Mouse (Mus musculus) megakaryocyte progenitor cell, adult 5-6 weeks (primary cell): ENCODE results near the gene Krtap24-1. TPM values are rescaled to one million over a fixed set of nuclear protein-coding genes. Genes with fewer than 3 reads are reported as not detected.

Source experiments
- ATAC-seq: replicated peaks from 2 replicates; pipeline ENCODE4 v1.8.0; 2016; ENCODE audit warnings: mild to moderate bottlenecking, moderate TSS enrichment, inconsistent platforms; ENCODE audit not compliant: poor library complexity
- total RNA-seq, 2 experiments: library from RNA; stranded (forward) in 1 of 2; stranded (reverse) in 1 of 2; fragments of 157-497, 149-512 nt in 1 of 2; fragments of 200-1000 nt in 1 of 2; gene quantifications; 2 replicates each; pipeline versions ENCODE4 v1.2.3 to v1.2.4; 2015 to 2017

Gene Krtap24-1
- not detected in 2 replicates for total RNA-seq (2015)
- total RNA-seq (2017) = not detected in 2 replicates

GRCm38 (mm10) chr16:88611922-88612321, at the start of gene Krtap24-1:
Gene Krtap24-1 (minus strand): TSS chr16:88612279.
- no peak for ATAC-seq

- no peak for ATAC-seq
These were observed 45.3 kb upstream of the Krtap24-1 start for GRCm38 (mm10) chr16:88657426-88657825.

- no peak for ATAC-seq
These were observed 39.9 kb upstream of the Krtap24-1 start for GRCm38 (mm10) chr16:88651952-88652351.

DNA sequence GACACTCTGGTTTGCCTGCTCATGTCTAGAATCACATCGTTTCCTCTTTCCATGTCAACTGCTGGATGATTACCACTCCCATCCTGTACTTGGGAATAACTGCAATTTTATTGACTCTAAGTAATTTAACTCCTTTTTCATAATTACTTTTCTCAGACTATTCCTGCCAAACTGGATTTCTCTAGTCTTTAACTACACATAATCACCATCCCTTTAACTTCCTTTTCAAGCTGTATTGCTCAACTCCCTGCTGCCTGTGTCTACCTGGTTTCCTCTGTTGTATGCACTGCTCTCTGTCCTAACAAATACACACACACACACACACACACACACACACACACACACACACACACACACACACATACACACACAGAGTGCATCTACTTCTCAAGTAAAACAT, 39.0 kb upstream of the Krtap24-1 start:
- ATAC-seq = no peak

DNA sequence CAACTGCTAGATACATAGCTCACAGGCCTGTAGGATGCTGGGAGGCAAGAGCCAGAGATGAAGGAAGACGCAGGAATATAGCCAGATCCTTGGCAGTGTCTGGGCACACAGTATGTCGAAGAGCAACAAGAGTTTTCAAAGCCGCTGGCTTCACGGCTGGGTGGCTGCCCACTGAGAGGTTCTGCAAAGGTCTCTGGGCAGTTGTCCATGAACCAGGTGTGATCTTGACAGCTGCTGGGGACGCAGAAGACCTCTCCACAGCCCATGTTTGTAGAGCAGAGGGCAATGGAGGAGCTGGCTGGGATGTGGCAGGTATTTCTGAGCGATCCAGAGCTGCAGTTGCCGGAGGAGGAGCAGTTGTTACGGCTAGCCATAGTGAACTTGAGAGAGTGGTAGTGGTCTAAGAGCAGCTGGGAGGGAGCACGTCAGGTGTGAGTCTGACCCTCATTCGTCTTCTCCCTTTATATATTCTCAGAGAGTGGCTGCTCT, 35.3 kb upstream of the Krtap24-1 start, which contains the start of gene Krtap26-1:
Krtap26-1 (minus strand) TSS at position 439 of the 489 bp plus-strand sequence.
- no peak for ATAC-seq

GRCm38 (mm10) chr16:88646366-88647111, 34.5 kb upstream of the Krtap24-1 start:
- no peak for ATAC-seq

DNA sequence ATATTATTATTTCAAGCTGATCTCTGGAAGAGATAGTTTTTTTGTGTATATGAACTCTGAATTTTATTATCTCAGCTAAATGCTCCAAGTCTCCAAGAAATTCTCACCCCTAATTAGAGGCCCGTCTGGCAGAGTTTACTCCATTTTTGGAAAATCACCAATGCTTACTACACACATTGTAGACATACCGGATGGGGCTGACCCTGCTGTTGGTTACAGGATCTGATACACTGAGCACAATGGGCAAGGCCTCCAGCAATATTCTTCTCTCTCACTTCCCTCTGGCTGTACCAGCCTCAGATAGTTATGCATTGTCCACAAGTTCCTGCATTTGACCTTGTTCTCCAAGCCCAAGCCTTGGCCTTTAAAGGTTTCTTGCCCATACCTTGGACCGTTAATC, 28.0 kb upstream of the Krtap24-1 start:
- no peak for ATAC-seq

- ATAC-seq = no peak
These were observed 23.1 kb upstream of the Krtap24-1 start for GRCm38 (mm10) chr16:88635142-88635541.

DNA sequence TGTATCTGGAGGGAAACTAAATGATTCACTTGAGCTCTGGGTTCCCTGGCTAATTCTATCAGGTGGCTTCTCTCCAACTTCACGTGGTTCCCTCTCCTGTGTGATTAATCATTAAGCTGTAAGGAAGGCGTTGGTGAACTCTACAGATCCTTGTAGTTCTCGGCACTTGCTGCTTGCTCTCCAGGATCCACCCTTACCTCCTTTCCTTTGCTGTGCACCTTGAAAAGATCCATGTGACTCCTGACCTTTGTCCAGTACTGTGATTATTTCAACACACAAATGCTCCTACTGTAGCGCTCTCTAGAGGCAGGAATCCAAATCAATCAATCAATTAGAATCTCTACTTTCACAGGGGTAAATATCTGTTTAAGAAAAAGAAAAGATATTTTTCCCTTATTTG, 19.4 kb upstream of the Krtap24-1 start:
- no peak for ATAC-seq

DNA sequence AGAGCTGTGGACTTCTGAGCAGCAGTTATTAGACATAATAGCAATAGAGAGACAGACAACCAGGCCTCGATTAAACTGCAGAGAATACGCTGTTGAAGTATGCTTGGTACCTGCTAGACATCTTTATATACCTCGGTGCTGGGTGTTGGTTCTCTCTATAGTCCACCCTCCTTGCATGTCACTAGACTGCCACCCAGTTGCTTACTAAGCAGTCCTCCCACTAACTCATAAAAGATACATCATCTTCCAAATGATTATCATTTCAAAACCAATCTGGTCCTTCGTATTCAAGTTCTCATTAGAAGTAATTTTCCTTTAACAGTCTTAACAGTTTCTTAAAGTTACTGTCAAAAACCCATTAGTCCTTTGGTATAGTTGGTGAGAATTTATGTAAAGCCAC, 15.5 kb upstream of the Krtap24-1 start, which contains the start of gene 2310079G19Rik:
2310079G19Rik (minus strand) TSS at position 101 of the 400 bp plus-strand sequence.
- ATAC-seq = no peak

GRCm38 (mm10) chr16:88612712-88613111, 633 bp upstream of the Krtap24-1 start:
- no peak for ATAC-seq

- ATAC-seq = no peak
These were observed 7.5 kb downstream of the Krtap24-1 start for GRCm38 (mm10) chr16:88604570-88604969.

DNA sequence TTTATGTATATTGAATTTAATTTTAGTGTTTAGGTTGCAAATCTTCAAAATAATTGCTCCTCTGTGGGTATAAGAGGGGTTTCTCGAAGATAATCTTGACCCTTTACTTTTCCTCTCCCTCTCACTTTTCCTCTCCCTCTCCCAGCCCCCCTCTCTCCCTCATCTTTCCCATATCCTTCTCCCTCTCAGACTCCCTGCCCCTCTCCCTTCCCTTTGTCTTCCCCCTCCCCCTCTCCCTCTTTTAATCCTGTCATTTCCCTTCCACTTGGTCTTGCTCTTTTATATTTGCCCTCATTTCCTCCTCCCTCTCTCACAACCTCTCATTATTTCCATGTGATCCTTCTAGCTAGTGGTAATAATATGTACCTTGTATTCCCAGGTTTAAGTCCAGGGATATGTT, 9.6 kb downstream of the Krtap24-1 start:
- ATAC-seq = no peak

- no peak for ATAC-seq
These were observed 11.8 kb downstream of the Krtap24-1 start for GRCm38 (mm10) chr16:88600303-88600702.

DNA sequence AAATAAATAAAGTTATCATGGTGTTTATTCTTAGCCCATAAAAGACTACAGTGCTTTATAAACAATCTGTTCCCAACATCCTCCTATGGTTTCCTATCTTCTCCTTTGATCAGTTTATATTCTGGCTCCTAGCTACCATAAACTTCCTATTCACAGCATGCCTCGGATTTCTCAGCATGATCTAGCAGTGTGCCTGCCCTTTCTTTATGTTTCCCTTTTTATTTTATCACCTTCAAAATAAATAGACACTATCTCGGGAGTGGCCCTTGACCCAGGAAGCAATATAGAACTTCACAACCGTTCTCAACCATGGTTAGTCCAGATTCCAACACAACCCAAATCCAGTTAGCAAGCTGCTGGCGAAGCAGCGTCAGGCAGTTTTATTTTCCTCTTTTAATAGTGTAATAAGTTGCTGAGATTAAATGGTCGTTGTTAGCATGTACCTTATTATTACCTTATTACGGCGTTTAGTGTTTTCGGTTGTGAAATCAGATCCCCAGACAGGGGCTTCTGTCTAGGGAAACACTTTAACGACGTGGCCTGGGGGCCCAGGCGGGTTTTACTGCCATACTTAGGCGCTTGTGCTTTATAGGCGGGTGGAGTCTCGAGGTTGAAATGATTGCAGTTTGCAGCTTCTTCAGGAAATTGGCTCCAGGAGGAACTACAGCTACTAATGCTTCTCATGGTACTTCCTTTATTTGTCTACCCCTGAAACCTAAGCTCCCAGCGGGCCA, 12.4 kb downstream of the Krtap24-1 start:
- no peak for ATAC-seq

- no peak for ATAC-seq
These were observed 19.3 kb downstream of the Krtap24-1 start for GRCm38 (mm10) chr16:88592758-88593157.

DNA sequence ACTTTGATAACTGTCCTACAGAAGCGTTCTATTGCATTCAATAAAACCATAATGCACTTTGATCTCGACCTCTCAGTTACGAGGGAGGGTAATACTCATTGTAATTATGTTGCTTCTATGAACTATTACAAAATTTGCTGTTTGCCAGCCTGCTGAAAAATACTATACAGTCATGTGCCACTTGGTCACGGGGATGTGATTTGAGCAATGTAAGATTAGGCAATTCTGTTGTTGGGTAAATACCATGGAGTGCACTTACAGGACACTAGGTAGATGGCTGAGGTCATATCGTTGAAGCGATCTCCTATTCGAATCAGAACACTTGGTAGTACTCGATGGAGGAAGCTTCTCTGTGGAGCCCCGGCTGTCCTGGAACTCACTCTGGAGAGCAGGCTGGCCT, 28.7 kb downstream of the Krtap24-1 start:
- no peak for ATAC-seq

DNA sequence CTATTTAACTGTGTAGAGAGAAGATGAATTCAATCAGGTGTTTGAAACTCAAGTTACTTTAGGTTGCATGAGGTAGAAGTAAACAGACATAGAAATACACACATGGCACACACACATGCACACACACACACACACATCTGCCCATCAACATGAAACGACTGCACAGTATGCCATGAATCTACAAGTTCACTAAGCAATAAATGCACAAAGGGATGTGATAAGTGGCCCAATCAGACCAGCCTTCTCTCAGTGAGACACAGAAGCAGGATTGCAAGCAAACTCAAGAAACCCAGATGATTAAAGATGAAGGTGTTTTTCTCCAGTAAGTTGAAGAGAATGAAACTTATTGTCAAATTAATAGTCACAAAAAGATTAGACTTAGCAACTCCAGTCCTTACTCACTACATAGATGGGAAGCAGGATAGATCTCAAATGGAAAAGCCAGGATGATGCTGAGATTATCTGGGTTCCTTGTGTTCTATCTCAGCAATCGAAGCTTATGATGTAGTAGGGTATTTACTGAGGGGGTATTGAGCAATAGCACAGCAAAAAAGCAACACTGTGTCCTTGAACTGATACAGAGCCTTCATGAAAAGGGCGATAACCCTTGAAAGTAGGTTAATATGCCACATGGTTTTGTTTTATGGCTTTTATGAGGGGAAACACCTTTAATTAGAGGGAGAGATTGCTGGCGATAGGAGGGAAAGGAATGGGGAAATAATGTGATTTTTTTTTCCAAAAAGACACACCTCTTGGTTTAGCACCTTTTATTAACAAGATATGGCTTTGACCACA, 36.0 kb downstream of the Krtap24-1 start:
- no peak for ATAC-seq

GRCm38 (mm10) chr16:88572904-88573404, 39.1 kb downstream of the Krtap24-1 start:
- ATAC-seq = no peak

GRCm38 (mm10) chr16:88570136-88570535, 41.9 kb downstream of the Krtap24-1 start:
- ATAC-seq = no peak

DNA sequence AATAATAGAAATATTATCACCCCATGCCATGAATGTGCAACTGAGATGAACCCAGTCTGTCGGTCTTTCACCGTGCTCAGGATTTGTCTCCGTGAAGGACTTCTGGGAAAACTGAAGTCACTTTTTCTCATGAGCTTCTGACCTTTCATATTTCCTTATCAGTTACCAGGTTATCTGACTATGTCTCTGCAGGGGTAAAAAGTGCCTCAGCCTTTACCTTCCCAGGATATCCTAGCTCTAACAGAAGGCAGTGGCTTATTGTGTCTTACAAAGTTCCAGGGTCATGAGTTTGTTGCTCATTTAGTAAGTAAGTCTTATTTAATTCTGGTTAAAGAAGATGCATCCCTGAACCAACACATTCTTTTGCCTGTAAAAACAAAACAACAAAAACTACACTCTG, 42.3 kb downstream of the Krtap24-1 start:
- ATAC-seq = no peak
